Mouse (Mus musculus) small intestine, adult 10 weeks (tissue): ENCODE data around the gene Cxcr3. TPM values are rescaled to one million over a fixed set of nuclear protein-coding genes. Genes with fewer than 3 reads are reported as not detected.

ENCODE experiments used
- polyA plus RNA-seq: library from polyadenylated mRNA; stranded (reverse); fragments of 350-450 nt; fragmentation: Illumina TruSeq; extraction: RNeasy Lipid Tissue Mini Kit (QIAGEN cat#74804); gene quantifications from one replicate; pipeline ENCODE4 v1.2.3, GENCODE M21; 2014; ENCODE audit warnings: low replicate concordance

Cxcr3 gene
- not detected for polyA plus RNA-seq

DNA sequence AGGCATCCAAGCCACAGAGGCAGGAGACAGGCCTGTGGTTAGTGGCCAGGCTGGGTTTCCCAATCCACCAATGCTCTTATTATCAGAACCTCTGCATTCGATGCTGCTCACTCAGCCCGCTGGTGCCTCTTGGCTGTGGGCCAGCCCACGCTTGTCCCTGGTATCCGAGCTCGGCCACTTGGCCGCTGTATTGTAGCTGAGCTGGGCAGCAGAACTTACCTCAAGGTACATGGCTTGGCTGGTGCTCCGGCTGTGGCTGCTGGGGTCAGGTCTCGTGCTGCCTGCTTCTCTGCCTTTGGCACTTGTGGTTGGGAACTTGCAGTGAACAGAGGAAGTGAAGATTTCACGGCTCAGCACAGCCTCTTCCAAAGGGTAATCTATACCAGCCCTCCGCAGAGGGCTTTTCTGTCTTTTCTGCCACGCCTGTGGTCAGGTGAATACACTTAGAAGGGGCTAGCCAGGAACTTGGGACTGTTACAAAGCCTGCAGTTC lies at the start of gene Cxcr3:
TSS of gene Cxcr3 (minus strand) at position 442 of the 492 bp plus-strand sequence.

Other genes starting within 250 kb of the Cxcr3 start
- 58.9 TPM for gene Taf1, start 201.5 kb downstream of the Cxcr3 start, polyA plus RNA-seq
- gene Ogt, start 94.2 kb downstream of the Cxcr3 start, polyA plus RNA-seq, result 427 TPM
- not detected for gene Gm4779, start 60.2 kb upstream of the Cxcr3 start, polyA plus RNA-seq
- gene 8030474K03Rik, start 60.4 kb upstream of the Cxcr3 start, polyA plus RNA-seq, result not detected
- gene Nhsl2, start 115.1 kb upstream of the Cxcr3 start, polyA plus RNA-seq, result 1.3 TPM